Mouse (Mus musculus): ENCODE measurements around the gene Tmem135. TPM values are rescaled to one million over a fixed set of nuclear protein-coding genes. Genes with fewer than 3 reads are reported as not detected.

Gene Tmem135
- total and polyA plus RNA-seq, 3 experiments = 18.0 to 31.0 (median 30.0) TPM

DNA sequence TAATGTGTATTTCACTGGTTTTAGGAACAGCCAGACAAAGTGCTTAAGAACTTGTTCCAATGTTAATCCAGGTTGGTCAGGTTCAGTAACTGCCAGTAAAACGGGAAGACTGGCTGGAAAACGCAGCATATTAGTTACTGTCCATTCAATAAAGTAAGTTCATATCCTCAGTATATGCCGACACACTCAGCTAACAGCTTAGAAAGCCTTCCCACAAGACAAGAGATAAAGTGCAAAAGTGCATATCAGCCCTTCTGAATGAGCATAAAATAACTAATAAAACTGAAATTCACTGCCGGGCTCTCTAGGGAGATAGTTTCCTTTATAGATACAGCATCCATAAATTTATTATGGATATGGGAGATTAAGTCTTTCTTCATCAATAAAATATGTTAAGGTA lies 161.5 kb downstream of the Tmem135 start:
- Histone ChIP-seq H3K27ac (ENCODE audit: insufficient read depth, low read depth) (no peak overlapping the region), H3K9me3 (replicated peaks; ENCODE audit: low read length) (peaks cover 4% of the 10 kb centered on the region), H3K9ac (ENCODE audit: insufficient read depth, low read depth) (no peak overlapping the region), H3K4me2 (ENCODE audit: insufficient read depth, low read depth, poor library complexity, severe bottlenecking) (no peak overlapping the region), H3K36me3 (replicated peaks in 1 of 2; ENCODE audit: control insufficient read depth in 1 of 2, insufficient read depth in 1 of 2, low read length in 1 of 2) (peaks cover 0 to 32% of the 10 kb centered on the region in 2 experiments), H3K27me3 (replicated peaks) (no peaks in the 10 kb centered on the region), H3K4me1 (ENCODE audit: control insufficient read depth in 1 of 2, insufficient read depth in 2 of 2) (peaks cover 3 to 17% of the 10 kb centered on the region in 2 experiments; a peak in 3 of 4 replicates), H3K79me2 (replicated peaks; ENCODE audit: control insufficient read depth, extremely low read depth, insufficient read depth, poor library complexity, severe bottlenecking) (no peaks in the 10 kb centered on the region), H3K4me3 (replicated peaks in 1 of 3; ENCODE audit: low read depth in 2 of 3, low read length in 2 of 3, poor library complexity in 1 of 3) (no peak overlapping the region)
- TF ChIP-seq SMC3 (IDR thresholded peaks at IDR 0.05; ENCODE audit: low read depth, low read length) (no peak), ZNF384 (IDR thresholded peaks at IDR 0.05; ENCODE audit: low read depth, low read length) (no peak), MYC (IDR thresholded peaks at IDR 0.05; ENCODE audit: low read depth, low read length) (no peak), MXI1 (IDR thresholded peaks at IDR 0.05; ENCODE audit: low read depth, low read length) (no peak), EP300 (IDR thresholded peaks at IDR 0.05; ENCODE audit: low read length) (no peak), POLR2AphosphoS2 (IDR thresholded peaks at IDR 0.05; ENCODE audit: low read depth, low read length) (no peak), HCFC1 (IDR thresholded peaks at IDR 0.05; ENCODE audit: low read depth, low read length) (no peak), MAFK (IDR thresholded peaks at IDR 0.05; ENCODE audit: insufficient replicate concordance, low read length) (no peak), NELFE (IDR thresholded peaks at IDR 0.05; ENCODE audit: low read depth, low read length) (no peak), JUND (conservative IDR thresholded peaks at IDR 0.05; ENCODE audit: low read depth, low read length) (no peak), IRF4 (IDR thresholded peaks at IDR 0.05; ENCODE audit: low read depth, low read length) (no peak), ZMIZ1 (IDR thresholded peaks at IDR 0.05; ENCODE audit: low read depth, low read length) (no peak), ETS1 (conservative IDR thresholded peaks at IDR 0.05; ENCODE audit: low read depth, low read length) (no peak), ELF1 (IDR thresholded peaks at IDR 0.05; ENCODE audit: low read depth, low read length) (no peak)
- no peak for DNase-seq (ENCODE audit: extremely low read depth)
- in situ Hi-C loops (cut with MboI; ENCODE audit: low pct_ligation_motif_present, low pct_unique_long_range_greater_than_20kb, low sequenced_read_pairs) = no loop called here
- dilution Hi-C loops (cut with MboI; ENCODE audit: extremely low pct_ligation_motif_present, extremely low pct_unique_long_range_greater_than_20kb, low sequenced_read_pairs) = no loop called here

DNA sequence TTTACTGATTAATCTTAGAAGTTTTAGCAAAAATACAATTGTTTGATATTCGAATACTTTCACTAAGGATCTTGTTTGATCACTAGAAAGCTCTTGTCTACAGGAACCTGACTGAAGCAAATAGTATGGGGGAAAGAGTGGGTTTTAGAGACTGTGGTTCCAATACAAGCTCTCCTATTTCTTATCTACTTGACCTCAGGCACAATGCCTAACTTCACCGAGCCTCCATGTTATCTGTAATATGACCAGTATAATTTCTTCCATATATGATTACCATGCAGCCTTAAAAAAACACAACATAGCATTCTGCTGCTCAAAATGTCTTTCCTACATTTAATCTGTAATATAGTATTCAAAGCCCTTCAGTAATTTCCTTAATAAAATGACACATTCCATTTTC lies 161.9 kb downstream of the Tmem135 start:
- no peak overlapping the region for H3K4me3 ChIP-seq (replicated peaks in 1 of 3; ENCODE audit: low read depth in 2 of 3, low read length in 2 of 3, poor library complexity in 1 of 3)
- TF ChIP-seq SIN3A (IDR thresholded peaks at IDR 0.05; ENCODE audit: low read length) = no peak
- no peak for TF ChIP-seq NRF1 (IDR thresholded peaks at IDR 0.05; ENCODE audit: low read depth, low read length)
- no peak for TF ChIP-seq IRF4 (IDR thresholded peaks at IDR 0.05; ENCODE audit: low read depth, low read length)
- TF ChIP-seq MAX (IDR thresholded peaks at IDR 0.05; ENCODE audit: low read length) = no peak
- no peak for TF ChIP-seq ZKSCAN1 (IDR thresholded peaks at IDR 0.05; ENCODE audit: borderline replicate concordance, low read depth, low read length)
- no peak for TF ChIP-seq TBP (conservative IDR thresholded peaks at IDR 0.05; ENCODE audit: low read depth, low read length)
- no peak for TF ChIP-seq CHD2 (IDR thresholded peaks at IDR 0.05; ENCODE audit: low read length)
- TF ChIP-seq USF2 (conservative IDR thresholded peaks at IDR 0.05; ENCODE audit: low read depth, low read length) = no peak
- TF ChIP-seq SMC3 (IDR thresholded peaks at IDR 0.05; ENCODE audit: low read depth, low read length) = no peak
- TF ChIP-seq ETS1 (conservative IDR thresholded peaks at IDR 0.05; ENCODE audit: low read depth, low read length) = no peak
- TF ChIP-seq ZC3H11A (IDR thresholded peaks at IDR 0.05; ENCODE audit: low read depth, low read length) = no peak
- no peak for TF ChIP-seq KAT2A (IDR thresholded peaks at IDR 0.05; ENCODE audit: insufficient replicate concordance, low read length)
- TF ChIP-seq EP300 (IDR thresholded peaks at IDR 0.05; ENCODE audit: low read length) = no peak
- TF ChIP-seq RAD21 (IDR thresholded peaks at IDR 0.05; ENCODE audit: low read depth, low read length) = no peak
- no peak for TF ChIP-seq ZNF384 (IDR thresholded peaks at IDR 0.05; ENCODE audit: low read depth, low read length)
- no peak for TF ChIP-seq MXI1 (IDR thresholded peaks at IDR 0.05; ENCODE audit: low read depth, low read length)
- no peak for TF ChIP-seq BHLHE40 (IDR thresholded peaks at IDR 0.05; ENCODE audit: low read depth, low read length)
- no peak for TF ChIP-seq PAX5 (IDR thresholded peaks at IDR 0.05; ENCODE audit: low read length)
- TF ChIP-seq NELFE (IDR thresholded peaks at IDR 0.05; ENCODE audit: low read depth, low read length) = no peak
- TF ChIP-seq MAFK (IDR thresholded peaks at IDR 0.05; ENCODE audit: insufficient replicate concordance, low read length) = no peak
- H3K79me2 ChIP-seq (replicated peaks; ENCODE audit: control insufficient read depth, extremely low read depth, insufficient read depth, poor library complexity, severe bottlenecking) = no peaks in the 10 kb centered on the region
- H3K27me3 ChIP-seq (replicated peaks) = no peaks in the 10 kb centered on the region
- DNase-seq (ENCODE audit: extremely low read depth) = no peak
- H3K9ac ChIP-seq (ENCODE audit: insufficient read depth, low read depth) = no peak overlapping the region
- H3K4me2 ChIP-seq (ENCODE audit: insufficient read depth, low read depth, poor library complexity, severe bottlenecking) = no peak overlapping the region
- H3K27ac ChIP-seq (ENCODE audit: insufficient read depth, low read depth) = no peak overlapping the region
- H3K9me3 ChIP-seq (replicated peaks; ENCODE audit: low read length) = peaks cover 4% of the 10 kb centered on the region
- in situ Hi-C loops (cut with MboI; ENCODE audit: low pct_ligation_motif_present, low pct_unique_long_range_greater_than_20kb, low sequenced_read_pairs) = no loop called here
- H3K4me1 ChIP-seq (ENCODE audit: control insufficient read depth in 1 of 2, insufficient read depth in 2 of 2) = peaks cover 3 to 21% of the 10 kb centered on the region in 2 experiments; a peak in 3 of 4 replicates
- H3K36me3 ChIP-seq (replicated peaks in 1 of 2; ENCODE audit: control insufficient read depth in 1 of 2, insufficient read depth in 1 of 2, low read length in 1 of 2) = peaks cover 0 to 29% of the 10 kb centered on the region in 2 experiments
- dilution Hi-C loops (cut with MboI; ENCODE audit: extremely low pct_ligation_motif_present, extremely low pct_unique_long_range_greater_than_20kb, low sequenced_read_pairs) = no loop called here

Data from CH12.LX (cell line).